Mouse (Mus musculus): ENCODE measurements around the gene Igsf21.

GRCm38 (mm10) chr4:140200296-140200695, 46.3 kb downstream of the Igsf21 start:
- no peak for TF ChIP-seq CTCF (IDR thresholded peaks at IDR 0.05; ENCODE audit: borderline replicate concordance, extremely low read depth, insufficient read depth, insufficient read length)
- TF ChIP-seq POLR2A (IDR thresholded peaks at IDR 0.05; ENCODE audit: borderline replicate concordance, extremely low read depth, insufficient read depth, insufficient read length, poor library complexity, severe bottlenecking): no peak
